Mouse (Mus musculus) midbrain, embryonic 10.5 days (tissue): ENCODE measurements around the gene Ghr. TPM values are rescaled to one million over a fixed set of nuclear protein-coding genes. Genes with fewer than 3 reads are reported as not detected.

ENCODE experiments used
- DNase-seq: peaks from one replicate; pipeline ENCODE4 v3.0.0-alpha.2; 2017; ENCODE audit warnings: low spot score
- H3K27ac ChIP-seq: fragments of 300-500 bp; sonication (generic); replicated peaks from 2 replicates; pipeline ENCODE4 v1.5.1; 2016; ENCODE audit warnings: mild to moderate bottlenecking
- H3K27me3 ChIP-seq: fragments of 300-500 bp; sonication (generic); 2 replicates; pipeline ENCODE4 v1.6.1; 2016; ENCODE audit warnings: low read depth, mild to moderate bottlenecking; ENCODE audit not compliant: poor library complexity, severe bottlenecking
- H3K36me3 ChIP-seq: fragments of 300-500 bp; sonication (generic); 2 replicates; pipeline ENCODE4 v1.6.1; 2016; ENCODE audit warnings: mild to moderate bottlenecking, moderate library complexity
- H3K4me1 ChIP-seq: fragments of 300-500 bp; sonication (generic); 2 replicates; pipeline ENCODE4 v1.6.1; 2016
- H3K4me3 ChIP-seq: fragments of 300-500 bp; sonication (generic); 2 replicates; pipeline ENCODE4 v1.5.1; 2016; ENCODE audit warnings: mild to moderate bottlenecking, moderate library complexity
- H3K9me3 ChIP-seq: fragments of 300-500 bp; sonication (generic); replicated peaks from 2 replicates; pipeline ENCODE4 v1.6.1; 2016; ENCODE audit warnings: mild to moderate bottlenecking
- WGBS: fragments of 180-500 bp; shearing (Covaris S2); methylation state at CpG from one replicate; pipeline ENCODE4 v1.1.7; 2016; 5-methylcytosine and 5-hydroxymethylcytosine counted together
- polyA plus RNA-seq: library from polyadenylated mRNA; unstranded; fragments of >200 nt; fragmentation: Nextera tagmentation; extraction: Ambion mirVana; gene quantifications from 2 replicates; pipeline ENCODE4 v1.2.1, GENCODE M21; 2016

The Ghr gene
- polyA plus RNA-seq, 1 experiment from 2014 or later: 6.9 TPM

DNA sequence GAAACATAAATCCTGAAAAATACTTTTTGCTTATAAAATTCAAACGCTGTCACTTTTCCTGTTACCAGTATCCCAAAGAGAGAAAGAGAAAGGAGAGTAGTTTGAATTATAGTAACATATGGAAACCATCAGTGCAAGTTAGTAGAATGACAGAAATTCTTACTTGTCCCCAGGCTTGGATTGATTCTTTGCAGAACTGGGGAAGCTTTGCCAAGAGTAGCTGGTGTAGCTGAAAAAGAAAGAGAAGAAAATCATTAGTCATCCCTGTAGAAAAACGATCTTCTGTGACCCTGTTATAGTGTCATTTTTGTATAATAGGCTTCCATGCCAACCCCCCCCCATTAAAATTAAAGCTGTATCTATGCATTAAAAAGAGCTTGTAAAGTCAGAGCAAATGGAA is 194.8 kb downstream of the Ghr start:
- Histone ChIP-seq H3K4me3 (no peak overlapping the region), H3K27me3 (no peaks in the 10 kb centered on the region), H3K9me3 (no peaks in the 10 kb centered on the region), H3K36me3 (no peaks in the 10 kb centered on the region), H3K4me1 (no peaks in the 10 kb centered on the region), H3K27ac (no peak overlapping the region)
- DNase-seq: no peak
- 82% methylated on average over 2 of the region's 2 CpGs for WGBS

GRCm38 (mm10) chr15:3383788-3384187 is 199.5 kb downstream of the Ghr start:
- no peak overlapping the region for H3K27ac ChIP-seq
- H3K4me3 ChIP-seq: no peak overlapping the region
- no peaks in the 10 kb centered on the region for H3K4me1 ChIP-seq
- no peak for DNase-seq
- H3K27me3 ChIP-seq: no peaks in the 10 kb centered on the region
- no peaks in the 10 kb centered on the region for H3K9me3 ChIP-seq
- no peaks in the 10 kb centered on the region for H3K36me3 ChIP-seq
- 76% methylated on average over 2 of the region's 2 CpGs for WGBS

DNA sequence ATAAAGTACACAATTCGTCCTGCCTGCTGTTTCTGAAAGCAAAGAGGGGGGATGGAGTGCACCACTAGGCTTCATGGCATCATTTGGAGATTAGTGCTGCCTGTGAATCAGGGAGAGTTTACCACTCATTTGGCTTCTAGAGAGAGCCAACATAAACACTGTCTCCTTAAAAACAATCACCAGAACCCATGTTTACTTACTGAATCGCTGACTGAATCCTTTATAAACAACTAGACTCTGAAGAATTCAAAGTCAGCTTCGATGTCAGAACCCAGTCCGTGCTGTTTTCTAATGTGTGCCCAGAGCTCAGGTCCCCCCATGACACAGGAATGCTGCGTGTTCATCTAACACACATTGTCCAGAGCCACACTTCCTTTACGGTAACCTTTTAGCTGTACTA is 201.9 kb downstream of the Ghr start:
- Histone ChIP-seq H3K36me3 (no peaks in the 10 kb centered on the region), H3K4me3 (no peak overlapping the region), H3K27ac (no peak overlapping the region), H3K9me3 (no peaks in the 10 kb centered on the region), H3K4me1 (no peaks in the 10 kb centered on the region), H3K27me3 (no peaks in the 10 kb centered on the region)
- 70% methylated on average over 6 of the region's 6 CpGs for WGBS
- DNase-seq: no peak

DNA sequence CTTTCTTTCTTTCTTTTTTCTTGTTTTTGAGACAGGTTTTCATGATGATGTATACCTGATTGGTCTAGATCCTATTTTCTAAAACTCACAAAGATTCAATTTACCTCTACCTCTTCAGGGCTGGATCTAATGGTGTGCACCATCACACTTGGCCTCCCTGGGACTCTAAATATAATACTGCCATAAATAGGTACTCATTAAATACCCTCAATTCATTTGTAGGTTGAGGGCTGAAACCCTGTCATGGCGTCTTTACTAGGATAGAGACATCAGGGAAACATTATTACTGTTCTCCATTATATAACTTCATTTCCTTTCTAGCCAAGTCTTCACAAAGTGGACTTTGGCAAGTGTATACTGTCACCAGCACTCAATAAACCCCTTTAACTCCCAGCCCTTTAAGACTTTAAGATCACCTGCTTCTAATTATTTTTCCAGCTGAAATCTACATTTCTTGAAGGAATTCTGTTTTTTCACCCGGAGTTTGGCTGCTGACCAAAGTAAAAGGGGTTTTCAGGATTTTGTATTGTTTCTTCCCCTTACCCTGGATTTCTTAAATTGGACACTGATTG is 214.9 kb downstream of the Ghr start:
- Histone ChIP-seq H3K36me3 (no peaks in the 10 kb centered on the region), H3K4me3 (no peak overlapping the region), H3K9me3 (peaks cover 14% of the 10 kb centered on the region; the same call in 1 of the 2 replicates), H3K4me1 (no peaks in the 10 kb centered on the region), H3K27me3 (no peaks in the 10 kb centered on the region), H3K27ac (no peak overlapping the region)
- DNase-seq: no peak
- 92% methylated on average over 2 of the region's 2 CpGs for WGBS

DNA sequence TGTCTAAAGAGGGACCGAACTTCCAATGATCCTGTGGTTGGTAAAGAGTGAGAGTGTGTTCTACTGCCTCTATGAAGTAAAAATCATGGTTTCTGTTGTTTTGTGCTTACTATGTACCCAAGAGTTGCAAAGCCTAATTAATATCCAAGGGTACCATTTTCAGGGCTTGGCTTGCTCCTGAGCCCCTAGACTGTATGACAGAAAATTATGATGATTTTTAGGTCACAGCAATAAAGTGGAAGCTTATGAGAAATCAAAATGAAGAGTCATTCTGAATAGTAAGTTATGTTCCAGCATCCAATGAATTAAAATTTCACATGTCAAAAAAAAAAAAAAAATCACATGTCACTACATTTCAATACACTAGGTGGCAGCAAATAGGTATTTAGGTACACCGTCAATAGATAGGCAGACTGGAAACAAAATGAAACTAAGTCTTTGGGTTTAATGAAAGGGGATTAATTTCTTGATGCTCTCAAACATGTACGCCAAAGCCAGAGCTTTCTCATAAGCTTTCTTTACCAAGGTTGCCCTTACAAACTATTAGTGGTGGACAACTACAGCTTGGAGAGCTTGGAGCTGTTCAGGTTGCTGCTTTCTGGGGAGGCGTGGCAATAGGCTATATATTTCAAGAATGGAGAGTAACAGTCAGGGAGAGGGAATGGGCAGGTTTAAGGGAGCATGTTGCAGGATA is 227.1 kb downstream of the Ghr start:
- H3K27ac ChIP-seq: no peak overlapping the region
- no peaks in the 10 kb centered on the region for H3K36me3 ChIP-seq
- H3K4me1 ChIP-seq: no peaks in the 10 kb centered on the region
- 61% methylated on average over 4 of the region's 4 CpGs for WGBS
- no peak for DNase-seq
- no peaks in the 10 kb centered on the region for H3K9me3 ChIP-seq
- H3K27me3 ChIP-seq: no peaks in the 10 kb centered on the region
- no peak overlapping the region for H3K4me3 ChIP-seq

GRCm38 (mm10) chr15:3353696-3354095 is 229.6 kb downstream of the Ghr start:
- WGBS: 80% methylated on average over 2 of the region's 2 CpGs
- H3K4me1 ChIP-seq: peaks cover 6% of the 10 kb centered on the region; the same call in 1 of the 2 replicates
- DNase-seq: no peak
- H3K9me3 ChIP-seq: no peaks in the 10 kb centered on the region
- H3K4me3 ChIP-seq: no peak overlapping the region
- H3K27me3 ChIP-seq: no peaks in the 10 kb centered on the region
- H3K36me3 ChIP-seq: no peaks in the 10 kb centered on the region
- no peak overlapping the region for H3K27ac ChIP-seq

GRCm38 (mm10) chr15:3349306-3350064 is 233.8 kb downstream of the Ghr start:
- Histone ChIP-seq H3K36me3 (no peaks in the 10 kb centered on the region), H3K4me3 (no peak overlapping the region), H3K4me1 (peaks cover 6% of the 10 kb centered on the region; the same call in 1 of the 2 replicates), H3K27ac (no peak overlapping the region), H3K27me3 (no peaks in the 10 kb centered on the region), H3K9me3 (no peaks in the 10 kb centered on the region)
- WGBS: 60% methylated on average over 6 of the region's 6 CpGs
- DNase-seq: no peak

GRCm38 (mm10) chr15:3346682-3347081 is 236.6 kb downstream of the Ghr start:
- Histone ChIP-seq H3K27ac (no peak overlapping the region), H3K27me3 (no peaks in the 10 kb centered on the region), H3K36me3 (no peaks in the 10 kb centered on the region), H3K4me1 (peaks cover 6% of the 10 kb centered on the region; the same call in 1 of the 2 replicates), H3K4me3 (no peak overlapping the region), H3K9me3 (no peaks in the 10 kb centered on the region)
- no peak for DNase-seq
- WGBS: 80% methylated on average over 3 of the region's 3 CpGs

GRCm38 (mm10) chr15:3344555-3344954 is 238.7 kb downstream of the Ghr start:
- no peak for DNase-seq
- Histone ChIP-seq H3K36me3 (no peaks in the 10 kb centered on the region), H3K4me3 (no peak overlapping the region), H3K27me3 (no peaks in the 10 kb centered on the region), H3K27ac (no peak overlapping the region), H3K4me1 (peaks cover 4% of the 10 kb centered on the region; the same call in 1 of the 2 replicates), H3K9me3 (no peaks in the 10 kb centered on the region)
- WGBS: 90% methylated on average over 4 of the region's 4 CpGs

- H3K4me1 ChIP-seq: no peaks in the 10 kb centered on the region
- H3K27ac ChIP-seq: no peak overlapping the region
- H3K27me3 ChIP-seq: no peaks in the 10 kb centered on the region
- WGBS: 91% methylated on average over 4 of the region's 4 CpGs
- no peaks in the 10 kb centered on the region for H3K9me3 ChIP-seq
- H3K36me3 ChIP-seq: no peaks in the 10 kb centered on the region
- DNase-seq: no peak
- no peak overlapping the region for H3K4me3 ChIP-seq
Measured at GRCm38 (mm10) chr15:3341806-3342582, 241.3 kb downstream of the Ghr start.

- Histone ChIP-seq H3K27me3 (no peaks in the 10 kb centered on the region), H3K4me3 (no peak overlapping the region), H3K4me1 (no peaks in the 10 kb centered on the region), H3K36me3 (no peaks in the 10 kb centered on the region), H3K9me3 (no peaks in the 10 kb centered on the region), H3K27ac (no peak overlapping the region)
- no peak for DNase-seq
- 87% methylated on average over 3 of the region's 3 CpGs for WGBS
Measured at GRCm38 (mm10) chr15:3339847-3340246, 243.4 kb downstream of the Ghr start.

DNA sequence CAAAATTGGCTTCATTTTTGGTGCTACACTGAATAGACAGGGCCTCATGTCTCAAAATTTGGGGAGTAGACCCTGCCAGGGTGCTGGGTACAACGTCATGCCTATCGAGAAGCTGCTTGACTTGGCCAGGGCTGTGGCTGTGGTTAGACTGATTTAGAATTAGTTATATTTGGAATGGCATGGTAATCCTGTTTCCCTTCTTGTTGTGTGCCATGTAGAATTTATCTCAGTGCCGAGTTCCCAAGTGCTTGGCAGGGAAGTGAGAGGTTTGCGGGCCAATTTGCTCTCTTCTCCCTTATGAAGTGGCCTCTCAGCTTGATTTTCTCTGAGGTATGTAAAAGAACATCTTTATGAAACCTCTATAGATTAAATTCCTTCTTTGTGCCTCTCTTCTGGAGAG is 250.8 kb downstream of the Ghr start:
- Histone ChIP-seq H3K4me3 (no peak overlapping the region), H3K36me3 (no peaks in the 10 kb centered on the region), H3K9me3 (no peaks in the 10 kb centered on the region), H3K27me3 (no peaks in the 10 kb centered on the region), H3K27ac (no peak overlapping the region), H3K4me1 (no peaks in the 10 kb centered on the region)
- 94% methylated on average over 4 of the region's 4 CpGs for WGBS
- no peak for DNase-seq
